Mouse (Mus musculus) gastrocnemius, adult 2 months (tissue): Measurements from ENCODE around the gene Ago3. TPM values are rescaled to one million over a fixed set of nuclear protein-coding genes. Genes with fewer than 3 reads are reported as not detected.

Experiments used
- DNase-seq: peaks from one replicate; pipeline ENCODE4 v3.0.0; 2022
- H3K27ac ChIP-seq: fragments of 200-600 bp; 2 replicates; pipeline ENCODE4 v1.8.1; 2022; ENCODE audit warnings: mild to moderate bottlenecking
- H3K4me3 ChIP-seq: fragments of 200-600 bp; 2 replicates; pipeline ENCODE4 v1.8.1; 2022; ENCODE audit warnings: mild to moderate bottlenecking, moderate library complexity
- CTCF ChIP-seq: fragments of 200-600 bp; IDR thresholded peaks from 2 replicates; pipeline ENCODE4 v1.8.1; 2022; ENCODE audit warnings: antibody characterized with exemption, mild to moderate bottlenecking, moderate library complexity
- intact Hi-C: fragments of 180-260 bp; cut with DNase I; formaldehyde crosslinking; loops from one replicate; pipeline ENCODE4 v1.15.1; 2025
- total RNA-seq, 2 experiments: library from RNA; stranded (reverse); gene quantifications; 2 replicates each; pipeline ENCODE4 v1.2.3; 2021

Gene Ago3
- total RNA-seq, 2 experiments from 2014 or later = 7.6 to 11.6 TPM

DNA sequence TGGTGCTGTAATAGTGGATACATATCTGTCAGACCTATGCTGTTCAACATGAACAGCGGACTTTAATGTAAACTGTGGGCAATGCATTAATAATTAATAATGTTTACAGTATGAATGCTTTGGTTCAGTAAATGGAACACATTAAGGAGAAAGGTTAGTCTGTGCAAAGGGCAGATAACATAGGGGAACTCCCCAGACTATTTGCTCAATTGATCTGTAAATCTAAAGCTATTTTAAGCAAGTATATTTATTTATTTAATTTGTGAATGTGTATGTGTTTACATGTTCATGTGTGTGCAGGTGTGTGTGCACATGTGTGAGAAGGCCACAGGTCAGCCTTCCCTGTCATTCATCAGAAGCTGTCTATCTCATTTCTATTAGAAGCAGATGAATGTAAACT, 69.3 kb downstream of the Ago3 start:
- TF ChIP-seq CTCF = no peak
- intact Hi-C loops = no loop called here
- no peak overlapping the region for H3K27ac ChIP-seq
- no peak for DNase-seq
- H3K4me3 ChIP-seq = no peak overlapping the region

DNA sequence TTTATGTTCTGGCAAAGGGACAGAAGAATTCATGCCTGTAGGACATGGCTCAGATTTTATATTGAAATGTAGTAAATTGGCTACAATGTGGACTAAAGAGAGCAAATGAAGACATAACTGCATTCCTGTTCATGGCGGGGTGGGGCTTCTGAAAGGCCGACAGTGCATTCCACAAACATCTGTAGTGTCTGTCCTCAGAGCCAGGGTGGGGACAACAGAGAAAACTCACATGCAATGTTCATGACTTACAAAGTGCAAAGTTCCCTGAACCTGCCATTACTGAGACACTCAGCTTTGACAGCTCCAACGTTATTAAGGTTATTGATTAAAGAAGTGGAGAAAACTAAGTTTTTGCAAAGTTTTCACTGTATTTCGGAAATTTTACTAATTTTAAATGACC, 85.9 kb downstream of the Ago3 start:
- H3K27ac ChIP-seq = no peak overlapping the region; the same call in 1 of the 2 replicates
- peak; percentile 23 for DNase-seq
- intact Hi-C loops = no loop called here
- no peak for TF ChIP-seq CTCF
- H3K4me3 ChIP-seq = no peak overlapping the region

DNA sequence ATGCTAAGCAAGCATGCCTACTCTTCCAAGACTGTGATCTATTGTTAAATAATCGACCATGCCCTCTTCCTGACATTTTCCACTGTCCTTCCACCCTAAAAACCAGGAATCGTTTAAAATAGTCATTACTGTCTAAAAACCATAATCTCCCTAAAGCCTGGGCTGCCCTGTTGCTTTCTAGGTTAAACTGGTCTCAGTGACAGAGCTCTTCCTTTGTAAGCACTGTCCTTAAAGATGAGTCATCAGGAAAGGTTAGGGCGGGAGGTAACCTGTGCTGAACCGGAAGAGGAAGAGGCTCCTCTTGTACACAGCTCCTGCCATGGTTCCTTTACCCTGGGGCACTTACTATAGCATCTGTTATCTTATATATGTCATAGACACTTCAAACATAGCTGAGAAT, 89.9 kb downstream of the Ago3 start:
- no peak for DNase-seq
- intact Hi-C loops = no loop called here
- H3K4me3 ChIP-seq = no peak overlapping the region
- H3K27ac ChIP-seq = no peak overlapping the region
- no peak for TF ChIP-seq CTCF

DNA sequence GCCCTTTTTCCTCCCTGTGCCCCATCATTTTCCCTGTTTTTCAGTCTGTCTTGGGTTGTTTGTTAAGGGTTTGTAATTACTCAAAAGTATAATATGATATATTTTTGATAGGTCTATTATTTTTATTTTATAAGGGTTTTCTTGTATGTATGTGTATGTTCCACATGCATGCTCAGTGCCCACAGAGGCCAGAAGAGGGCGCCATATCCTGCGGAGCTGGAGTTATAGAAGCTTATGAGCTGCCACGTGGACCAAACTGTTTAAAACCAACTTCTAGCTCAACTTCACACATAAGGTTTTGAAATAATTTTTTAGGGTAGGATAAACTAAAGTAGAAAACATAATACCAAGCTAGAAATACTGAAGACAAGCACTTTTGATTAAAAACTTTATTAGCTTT, 97.0 kb downstream of the Ago3 start:
- Histone ChIP-seq H3K4me3 (no peak overlapping the region), H3K27ac (no peak overlapping the region)
- no peak for DNase-seq
- peak; percentile 38; the same call in 1 of the 2 replicates for TF ChIP-seq CTCF
- intact Hi-C loops = no loop called here

DNA sequence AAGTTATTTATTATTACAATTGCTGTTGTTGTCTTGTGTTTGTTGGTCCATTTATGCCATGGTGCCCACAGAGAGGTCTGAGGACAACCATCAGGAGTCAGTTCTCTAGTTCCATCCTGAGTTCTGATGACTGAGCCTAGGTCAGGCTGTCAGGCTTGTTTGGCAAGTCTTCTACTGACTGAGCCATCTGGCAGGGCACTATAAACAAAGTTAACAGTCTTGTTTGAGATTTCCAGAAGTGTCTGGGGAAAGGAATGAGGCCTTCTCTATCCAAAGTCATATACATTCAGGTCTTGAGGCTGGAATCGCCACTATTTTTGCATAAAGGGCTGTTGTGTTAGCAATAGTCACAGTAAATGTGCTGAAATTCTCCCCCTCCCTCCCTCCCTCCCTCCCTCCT, 97.6 kb downstream of the Ago3 start:
- DNase-seq = no peak
- Histone ChIP-seq H3K27ac (no peak overlapping the region), H3K4me3 (no peak overlapping the region)
- intact Hi-C loops = no loop called here
- no peak for TF ChIP-seq CTCF

DNA sequence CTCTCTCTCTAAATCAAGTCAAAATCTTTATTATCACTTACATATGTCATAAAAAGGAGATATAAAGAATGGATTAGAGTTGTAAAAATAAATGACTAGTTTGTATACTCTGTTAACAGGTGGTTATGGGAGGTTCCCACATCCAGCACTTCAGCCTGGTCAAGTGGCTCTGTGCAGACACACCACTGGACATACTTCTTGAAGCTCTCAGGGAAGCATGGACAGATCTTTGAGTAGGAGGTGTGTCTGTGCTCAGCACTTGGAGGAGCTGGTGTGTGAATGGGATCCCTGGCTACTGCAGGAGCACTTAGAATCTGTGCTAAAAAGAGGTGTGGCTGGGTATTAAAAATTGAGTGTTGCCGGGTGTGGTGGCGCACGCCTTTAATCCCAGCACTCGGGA, 99.1 kb downstream of the Ago3 start:
- Histone ChIP-seq H3K4me3 (no peak overlapping the region), H3K27ac (no peak overlapping the region)
- no peak for TF ChIP-seq CTCF
- DNase-seq = no peak
- intact Hi-C loops = no loop called here

DNA sequence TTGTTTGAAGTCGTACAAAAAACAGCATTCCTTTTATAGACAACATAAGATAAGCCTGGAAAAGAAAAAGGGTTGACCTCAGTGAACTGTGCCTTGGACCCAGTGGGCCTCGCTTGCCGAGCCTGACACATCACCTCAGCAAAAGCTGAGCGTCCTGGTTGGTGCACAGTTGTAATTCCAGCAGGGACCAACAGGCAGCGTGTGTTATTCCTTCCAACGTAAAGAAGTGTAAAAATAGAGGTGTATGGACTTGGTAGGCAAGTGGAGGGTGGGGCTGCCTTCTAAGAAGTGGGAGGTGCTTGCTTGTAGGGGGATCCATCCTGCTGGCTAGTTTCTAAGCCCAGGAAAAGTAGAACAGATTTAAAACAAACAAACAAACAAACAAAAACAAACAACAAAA, 103.3 kb downstream of the Ago3 start:
- no peak for DNase-seq
- intact Hi-C loops = no loop called here
- no peak overlapping the region for H3K4me3 ChIP-seq
- no peak overlapping the region for H3K27ac ChIP-seq
- 0 out of 2 replicates have a peak, but pooled peaks have one; percentile 4 for TF ChIP-seq CTCF

DNA sequence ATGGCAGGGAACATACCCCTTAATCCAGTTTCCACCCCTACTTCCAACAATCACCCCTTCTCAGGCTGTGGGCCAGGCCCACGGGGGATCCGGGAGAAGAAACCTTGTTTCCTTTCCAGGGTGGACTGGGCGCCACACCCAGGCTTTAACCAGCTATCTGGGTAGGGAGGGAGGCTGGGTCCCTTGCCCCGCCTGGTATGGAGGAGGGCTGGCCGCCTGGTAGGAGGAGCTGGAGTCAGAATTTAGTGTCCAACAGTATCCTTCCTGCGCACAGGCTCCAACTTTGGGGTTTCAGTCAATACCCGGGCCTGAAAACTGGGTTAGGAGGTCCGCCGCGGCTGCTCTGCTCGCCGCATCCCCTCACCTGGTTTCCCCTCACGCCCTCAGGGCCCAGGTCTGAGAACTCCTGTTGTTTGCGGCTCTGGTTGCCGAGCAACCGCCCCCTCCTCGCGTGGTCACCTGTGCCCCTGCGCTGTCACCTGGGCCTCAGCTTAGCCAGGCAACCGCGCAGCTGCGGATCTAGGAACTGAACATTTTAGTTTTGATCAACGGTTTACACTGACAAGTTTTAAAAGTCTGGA, 104.0 kb downstream of the Ago3 start, which contains the start of gene Tekt2:
TSS of gene Tekt2 (minus strand) at position 408 of the 581 bp plus-strand sequence.
- intact Hi-C loops = no loop called here
- Histone ChIP-seq H3K27ac (peak within 1 kb of the TSS; percentile 24; the same call in 1 of the 2 replicates), H3K4me3 (peak within 1 kb of the TSS; percentile 32)
- no peak for TF ChIP-seq CTCF
- DNase-seq = peak; percentile 53

DNA sequence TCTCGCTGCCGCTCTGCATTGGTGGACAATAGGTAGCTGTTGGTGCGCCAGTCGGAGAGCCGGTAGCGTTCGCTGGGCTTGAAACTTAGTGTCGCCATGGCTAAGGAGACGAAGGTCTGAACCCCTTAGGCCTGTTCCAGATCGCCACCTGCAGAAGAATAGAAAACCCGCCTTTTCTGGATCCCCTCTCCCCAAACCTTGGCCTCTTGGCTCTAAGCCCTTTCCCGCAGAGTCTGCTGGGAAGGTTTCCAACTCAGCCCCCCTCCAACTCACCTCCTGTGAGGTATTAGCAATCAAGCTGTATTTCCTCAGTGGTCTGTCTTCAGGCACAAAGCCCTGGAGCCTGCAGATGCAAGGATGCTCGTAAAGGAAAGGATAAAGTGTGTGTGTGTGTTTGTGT, 104.5 kb downstream of the Ago3 start:
- no peak overlapping the region; the same call in 1 of the 2 replicates for H3K4me3 ChIP-seq
- no peak for TF ChIP-seq CTCF
- peak overlapping the region; percentile 16; the same call in 1 of the 2 replicates for H3K27ac ChIP-seq
- intact Hi-C loops = no loop called here
- DNase-seq = no peak

DNA sequence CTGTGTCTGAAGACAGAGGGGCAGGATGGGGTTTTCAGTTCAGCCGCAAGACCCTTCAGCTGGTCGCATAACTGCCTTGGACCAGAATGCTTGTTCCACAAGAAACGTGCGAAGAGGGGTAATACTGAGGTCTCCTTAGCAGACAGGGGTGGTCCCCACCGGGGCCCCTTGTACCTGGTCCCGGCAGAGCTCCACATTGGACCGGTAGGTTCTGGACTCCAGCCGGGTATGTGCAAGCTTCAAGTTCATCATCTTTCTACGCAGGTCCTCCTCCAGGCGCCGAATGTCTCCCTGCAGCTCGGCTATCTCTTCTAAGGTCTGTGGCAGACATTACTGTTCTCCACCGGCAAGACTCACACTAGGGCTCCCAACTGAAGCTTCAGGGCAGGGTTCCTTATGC, 106.7 kb downstream of the Ago3 start:
- no peak for TF ChIP-seq CTCF
- DNase-seq = no peak
- no peak overlapping the region for H3K4me3 ChIP-seq
- intact Hi-C loops = no loop called here
- no peak overlapping the region for H3K27ac ChIP-seq

DNA sequence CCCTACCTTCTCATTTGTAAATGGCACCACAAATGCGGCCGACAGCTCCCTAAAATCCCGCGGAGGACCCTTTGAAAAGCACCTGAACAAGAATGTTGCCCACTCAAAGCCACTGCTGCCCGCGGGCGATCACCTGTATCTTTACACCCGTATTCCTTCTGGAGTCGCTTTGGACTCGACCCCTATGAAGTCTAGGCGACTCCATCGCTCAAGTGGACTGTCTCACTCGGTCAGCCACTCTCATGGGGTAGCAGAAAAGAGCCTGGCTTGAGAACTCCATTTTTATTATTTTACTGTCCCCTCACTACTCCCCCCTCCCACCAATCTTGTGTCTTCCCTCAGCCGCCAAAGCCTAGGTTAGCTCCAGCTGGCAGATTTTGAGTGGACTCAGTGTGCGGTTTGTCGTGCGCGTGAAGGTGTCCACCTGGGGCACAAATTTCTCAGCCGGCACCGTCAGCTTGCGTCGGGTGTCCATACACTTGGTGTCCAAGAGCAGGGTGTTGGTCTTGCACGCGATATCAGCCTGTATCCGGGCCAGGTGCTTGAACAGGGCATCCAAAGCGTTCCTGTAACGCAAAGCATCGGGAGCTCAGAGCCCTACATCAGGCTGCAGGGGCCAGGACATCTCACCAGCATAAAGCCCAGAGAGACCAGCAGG, 107.4 kb downstream of the Ago3 start:
- no peak for DNase-seq
- peak overlapping the region; percentile 95 for H3K27ac ChIP-seq
- H3K4me3 ChIP-seq = peak overlapping the region; percentile 85
- intact Hi-C loops = no loop called here
- TF ChIP-seq CTCF = no peak

DNA sequence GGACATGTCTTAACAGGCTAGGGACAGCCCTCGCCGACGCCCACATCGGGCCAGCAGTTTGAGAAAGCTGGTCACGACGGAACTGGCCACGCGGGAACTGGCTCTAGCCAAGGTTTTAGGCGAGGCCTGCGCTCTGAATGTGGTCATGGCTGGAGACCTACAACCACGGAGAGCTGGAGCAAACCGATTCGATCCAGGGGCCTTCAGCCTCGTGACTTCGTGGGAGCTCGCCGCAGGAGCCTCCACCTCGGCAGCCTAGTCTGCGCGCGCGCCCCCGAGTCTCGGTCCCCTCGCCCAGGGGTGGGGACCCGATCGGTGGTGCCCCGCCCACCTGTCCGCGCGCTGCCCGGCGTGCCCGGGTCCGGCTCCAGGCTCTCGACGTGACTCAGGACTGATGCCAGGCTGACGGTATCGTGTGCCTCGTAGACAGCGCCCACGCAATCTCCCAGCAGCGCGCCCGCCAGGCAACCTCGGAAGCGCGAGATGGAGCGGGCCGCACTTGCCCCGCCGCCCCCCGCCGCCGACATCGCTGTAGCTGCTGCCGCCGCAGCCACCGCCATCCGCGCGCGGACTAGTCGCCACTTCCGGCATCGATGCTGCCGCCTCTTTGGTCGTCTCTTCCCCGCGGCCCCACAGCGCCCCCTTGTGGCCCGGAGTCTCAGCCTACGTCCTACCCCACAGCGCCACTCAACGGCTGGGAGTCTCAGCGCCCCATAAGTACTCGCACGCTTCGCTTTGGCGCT, 108.1 kb downstream of the Ago3 start, which contains the start of gene Adprhl2:
TSS of gene Adprhl2 (minus strand) at position 593 of the 743 bp plus-strand sequence.
- TF ChIP-seq CTCF = no peak
- Histone ChIP-seq H3K27ac (peak within 1 kb of the TSS; percentile 95), H3K4me3 (peak within 1 kb of the TSS; percentile 85)
- DNase-seq = peak; percentile 99
- intact Hi-C loops = no loop called here

DNA sequence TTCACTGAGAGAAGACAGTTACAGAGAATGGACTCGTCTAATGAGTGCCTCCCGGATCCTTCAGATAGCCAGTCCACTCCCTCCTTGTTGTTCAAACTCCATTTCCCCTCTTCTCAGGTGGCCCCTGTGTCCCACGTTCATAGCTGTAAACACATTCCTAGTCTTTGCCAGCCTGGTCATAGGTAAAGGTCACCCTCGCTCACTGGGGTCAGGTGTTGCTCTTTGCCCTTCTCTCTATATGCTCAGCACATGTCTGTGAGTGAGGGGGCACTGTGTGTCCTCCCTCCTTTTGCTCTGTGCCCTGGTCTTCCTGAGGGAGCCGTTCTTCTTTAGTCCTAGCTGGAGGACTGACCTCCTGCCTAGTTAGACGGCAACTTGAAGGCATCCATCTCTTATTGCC, 109.5 kb downstream of the Ago3 start:
- no peak overlapping the region for H3K27ac ChIP-seq
- H3K4me3 ChIP-seq = no peak overlapping the region
- TF ChIP-seq CTCF = no peak
- no peak for DNase-seq
- intact Hi-C loops = no loop called here
